Mouse (Mus musculus): ENCODE results near the gene Cd68. TPM values are rescaled to one million over a fixed set of nuclear protein-coding genes. Genes with fewer than 3 reads are reported as not detected.
A peak's percentile ranks its signal among the peaks of the same experiment; 100 is the strongest.

The Cd68 gene
- total RNA-seq, 2 experiments from 2014 or later: 4.0 to 6.0 TPM

DNA sequence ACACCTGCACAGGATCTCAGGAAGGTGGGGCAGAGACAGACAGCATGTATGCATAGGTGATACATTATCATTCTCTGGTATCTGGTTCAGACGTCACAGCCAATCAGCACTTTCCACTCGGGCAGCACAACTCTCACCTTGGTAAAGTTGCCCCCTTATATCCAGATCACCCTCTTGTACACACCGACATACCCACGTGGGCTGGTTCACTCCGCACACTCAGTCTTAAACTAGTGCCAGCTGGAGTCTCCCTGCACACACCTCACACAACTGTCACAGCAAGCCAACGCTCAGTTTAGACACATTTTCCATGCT lies 29.1 kb upstream of the Cd68 start:
- no peak for DNase-seq

DNA sequence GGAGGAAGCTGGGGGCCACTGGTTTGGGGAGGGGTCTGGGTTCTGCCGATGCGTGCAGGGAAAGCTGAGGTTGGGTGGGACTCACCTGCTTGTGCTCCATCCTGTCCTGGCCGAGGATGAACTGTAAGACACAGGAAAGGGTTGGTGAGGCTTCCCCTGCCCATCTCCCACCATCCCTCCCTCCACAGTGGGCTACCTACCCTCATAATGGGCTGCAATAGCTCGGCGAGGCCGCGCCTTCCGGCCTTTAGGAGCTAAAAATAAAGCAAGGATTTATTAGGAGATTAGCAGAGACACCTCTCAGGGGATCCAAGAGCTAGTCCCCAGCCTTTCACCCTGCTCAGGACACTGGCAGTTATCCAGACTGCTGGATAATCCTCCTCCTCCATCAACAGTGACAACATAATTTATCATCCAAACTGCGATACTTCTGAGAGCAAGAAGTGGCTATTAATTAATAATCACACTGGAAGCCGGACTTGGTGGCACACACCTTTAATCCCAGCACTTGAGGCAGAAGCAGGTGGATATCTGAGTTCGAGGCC lies 27.5 kb upstream of the Cd68 start:
- no peak for DNase-seq

DNA sequence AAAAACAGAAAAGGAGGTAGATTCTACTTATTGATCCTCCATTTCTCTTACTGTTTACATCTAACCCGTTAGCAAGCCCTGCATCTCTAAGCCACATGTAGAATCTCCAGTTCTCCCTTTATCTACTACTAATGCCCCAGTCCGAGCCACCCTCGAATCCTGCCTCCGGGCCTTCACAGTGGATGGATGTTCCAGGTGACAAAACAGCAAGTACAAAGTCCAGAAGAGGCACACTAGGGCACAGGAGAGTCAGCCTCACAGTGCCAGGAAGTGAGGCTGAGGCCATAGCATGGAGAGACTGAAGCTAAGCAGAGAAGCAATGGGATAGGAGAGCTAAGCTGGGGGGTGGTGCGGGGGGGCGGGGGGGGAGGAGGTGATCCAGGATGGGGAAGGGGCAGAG lies 26.9 kb upstream of the Cd68 start:
- DNase-seq: no peak

DNA sequence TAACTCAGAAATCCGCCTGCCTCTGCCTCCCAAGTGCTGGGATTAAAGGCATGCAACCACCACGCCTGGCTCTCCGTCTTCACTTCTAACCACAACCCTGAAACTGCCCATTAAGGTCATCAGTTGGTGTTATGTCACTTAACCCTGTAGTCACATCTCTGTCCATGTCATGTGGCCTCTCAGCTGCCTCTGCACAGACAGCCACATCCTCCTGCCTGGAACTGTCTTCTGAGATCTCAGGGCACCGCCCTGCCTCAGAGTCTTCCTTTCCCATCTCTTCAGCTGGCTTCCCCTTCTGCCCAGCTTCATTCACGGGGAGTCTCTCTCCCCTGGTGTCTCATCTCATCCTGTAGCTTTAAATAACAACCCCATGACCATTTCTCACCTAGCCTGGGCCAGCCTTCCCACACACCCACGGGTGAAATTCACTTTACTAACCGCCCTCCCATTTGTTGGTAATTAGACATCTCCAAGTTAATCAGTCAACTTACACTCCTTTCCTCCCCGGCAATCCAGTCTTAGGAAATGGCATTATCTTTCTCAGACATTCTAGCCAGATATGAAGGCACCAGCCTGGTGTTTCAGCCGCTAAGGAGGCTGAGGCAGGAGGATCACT lies 26.4 kb upstream of the Cd68 start:
- no peak for DNase-seq

DNA sequence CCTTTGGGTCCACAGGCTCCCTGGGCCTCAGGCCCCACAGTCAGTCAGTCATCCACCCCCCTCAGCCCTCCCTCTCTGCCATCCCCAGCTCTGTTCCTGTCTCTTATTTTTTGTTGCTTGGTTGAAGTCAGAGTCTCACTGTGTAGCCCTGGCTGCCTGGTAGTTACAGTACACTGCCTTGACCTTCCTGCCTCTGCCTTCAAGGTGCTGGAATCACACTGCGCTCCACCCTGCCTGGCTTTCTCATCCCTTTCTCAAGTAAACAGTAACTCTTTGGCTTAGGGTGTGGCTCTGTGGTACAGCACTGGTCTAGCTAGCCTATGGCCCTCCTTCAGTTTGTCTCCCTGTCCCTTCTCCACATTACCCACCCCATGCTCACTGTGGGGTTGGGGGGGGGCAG lies 23.9 kb upstream of the Cd68 start:
- DNase-seq: no peak

DNA sequence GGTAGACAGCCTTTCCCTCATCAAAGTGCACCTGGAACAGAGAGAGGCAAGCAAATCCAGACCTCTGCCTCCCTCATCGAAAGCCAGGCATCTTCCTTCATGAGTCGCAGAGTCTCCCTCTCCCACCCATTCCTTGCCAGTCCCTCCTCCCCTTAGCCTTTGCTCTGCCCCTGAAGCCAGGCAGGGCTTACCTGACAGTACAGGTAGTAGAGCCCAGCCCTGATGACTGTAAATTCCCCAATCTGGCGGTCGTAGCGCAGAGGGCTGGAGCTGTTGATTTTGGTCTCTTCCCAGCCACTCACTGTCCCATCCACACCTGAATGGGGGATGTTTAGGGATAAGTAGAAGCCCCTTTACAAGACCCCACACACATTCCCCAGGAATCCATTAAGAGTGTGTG lies 21.1 kb upstream of the Cd68 start:
- no peak for DNase-seq

DNA sequence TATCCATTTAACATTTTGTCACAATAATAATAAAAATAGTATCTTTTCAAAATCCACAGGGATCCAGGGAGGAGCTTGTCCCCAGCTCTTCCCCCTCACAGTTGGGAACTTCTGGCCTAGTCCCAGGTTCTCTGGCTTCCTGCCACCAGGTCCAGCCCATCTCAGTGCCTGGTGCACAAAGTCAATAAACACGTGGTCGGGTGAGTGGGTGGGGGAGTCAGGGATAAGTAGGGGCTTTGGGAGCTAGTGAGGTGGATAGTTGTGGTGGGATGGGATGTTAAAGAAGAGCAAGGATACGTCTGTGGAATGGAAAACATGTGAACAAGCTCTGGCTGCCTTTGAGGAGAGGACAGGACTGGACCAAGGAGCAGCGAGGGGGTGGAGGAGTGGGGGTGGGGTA lies 20.4 kb upstream of the Cd68 start:
- peak; percentile 90 for DNase-seq

DNA sequence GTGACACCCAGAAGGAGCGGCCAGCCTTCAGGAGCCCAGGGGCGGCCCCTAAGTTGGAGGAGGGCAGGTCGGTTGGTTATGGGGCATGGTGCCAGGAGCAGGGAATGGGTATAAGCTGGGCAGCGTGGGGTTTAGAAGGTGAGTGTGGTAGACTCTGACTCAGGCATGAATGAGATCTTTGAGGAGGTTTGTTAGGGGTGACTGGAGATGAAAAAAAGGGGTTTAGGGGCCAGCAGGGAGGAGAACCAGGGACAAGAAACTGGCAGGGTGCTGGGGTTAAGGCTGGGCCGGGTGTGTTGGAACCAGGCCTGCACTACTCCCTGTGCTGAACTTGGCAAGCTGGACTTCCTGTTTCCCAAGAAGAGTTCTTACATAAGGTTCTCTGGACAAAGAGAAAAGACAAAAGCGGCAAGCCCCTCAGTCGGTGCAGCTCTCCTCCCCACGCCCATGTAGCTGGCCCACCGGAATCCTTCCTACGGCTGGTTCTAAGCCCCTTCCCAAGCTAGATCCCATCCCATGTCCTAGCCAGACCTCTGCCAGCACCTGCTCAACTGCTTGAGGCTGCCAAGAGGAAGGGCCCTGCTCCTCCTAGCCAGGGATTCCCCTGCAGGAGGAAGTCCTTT lies 19.7 kb upstream of the Cd68 start, which contains the start of gene Tnfsf13:
Gene Tnfsf13 (minus strand): TSS at position 259 of the 623 bp plus-strand sequence.
- DNase-seq: peak; percentile 77

DNA sequence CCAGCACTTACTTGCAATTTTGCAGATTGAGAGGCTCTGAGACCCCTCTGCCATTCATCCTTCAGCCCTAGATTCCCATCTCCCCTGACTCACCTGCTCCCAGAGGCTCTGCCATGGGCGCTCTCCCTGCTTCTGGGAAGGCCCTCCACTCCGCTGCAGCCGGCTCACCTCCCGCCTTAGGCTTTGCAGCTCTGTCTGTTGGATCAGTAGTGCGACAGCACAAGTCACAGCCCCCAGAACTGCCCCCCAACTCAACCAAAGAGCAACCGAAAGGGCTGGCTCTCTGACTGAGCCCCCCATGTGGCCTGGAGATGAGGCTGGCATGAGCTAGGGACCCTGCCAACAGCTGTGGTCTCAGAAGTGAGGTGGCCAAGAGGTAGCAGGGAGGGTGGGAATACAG lies 19.0 kb upstream of the Cd68 start:
- no peak for DNase-seq

DNA sequence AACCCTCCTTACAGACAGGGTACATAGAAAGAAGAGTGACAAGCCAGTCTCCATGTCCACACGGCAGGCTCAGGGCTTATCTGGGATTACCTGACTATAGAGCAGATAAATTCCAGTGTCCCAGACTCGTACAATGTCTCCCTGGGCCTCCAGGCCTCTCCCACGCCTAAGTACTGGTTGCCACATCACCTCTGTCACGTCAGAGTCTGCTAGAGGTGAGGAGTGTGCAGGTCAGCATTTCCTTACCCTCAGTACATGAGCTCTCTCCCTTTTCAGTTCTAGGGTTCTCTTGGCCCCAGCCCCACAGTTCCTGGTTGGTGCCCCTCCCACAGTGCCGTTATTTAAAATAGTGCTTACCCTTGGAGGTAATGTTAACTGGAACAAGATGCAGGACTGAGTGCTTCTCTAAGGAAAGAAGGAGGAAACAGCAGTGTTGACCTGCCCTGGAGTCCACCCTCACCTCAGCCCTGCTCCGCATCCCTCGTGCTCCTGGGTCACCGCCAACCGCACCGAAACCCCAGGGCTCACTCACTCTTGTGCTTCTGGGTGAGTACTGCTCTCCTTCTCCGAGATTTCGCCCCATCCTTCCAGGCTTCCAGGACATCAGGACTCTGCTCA lies 18.3 kb upstream of the Cd68 start:
- DNase-seq: peak; percentile 27

DNA sequence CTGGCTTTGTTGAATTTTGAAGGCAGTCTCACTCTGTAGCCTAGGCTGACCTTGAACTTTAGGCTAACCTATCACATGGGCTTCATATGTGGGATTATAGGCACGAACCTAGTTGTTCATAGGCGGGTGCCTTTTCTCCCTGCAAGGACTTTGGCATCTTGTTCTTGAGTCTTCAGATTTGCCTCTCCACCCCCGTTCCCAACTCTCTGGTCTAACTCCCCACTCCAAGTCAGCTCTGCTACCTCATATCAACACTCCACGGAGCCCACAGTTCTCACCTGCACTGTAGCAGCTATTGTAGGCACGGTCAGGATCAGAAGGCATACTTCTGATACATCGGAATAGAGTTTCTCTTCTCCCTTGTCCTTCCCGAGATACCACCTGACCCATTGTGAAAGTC lies 17.6 kb upstream of the Cd68 start:
- DNase-seq: no peak

DNA sequence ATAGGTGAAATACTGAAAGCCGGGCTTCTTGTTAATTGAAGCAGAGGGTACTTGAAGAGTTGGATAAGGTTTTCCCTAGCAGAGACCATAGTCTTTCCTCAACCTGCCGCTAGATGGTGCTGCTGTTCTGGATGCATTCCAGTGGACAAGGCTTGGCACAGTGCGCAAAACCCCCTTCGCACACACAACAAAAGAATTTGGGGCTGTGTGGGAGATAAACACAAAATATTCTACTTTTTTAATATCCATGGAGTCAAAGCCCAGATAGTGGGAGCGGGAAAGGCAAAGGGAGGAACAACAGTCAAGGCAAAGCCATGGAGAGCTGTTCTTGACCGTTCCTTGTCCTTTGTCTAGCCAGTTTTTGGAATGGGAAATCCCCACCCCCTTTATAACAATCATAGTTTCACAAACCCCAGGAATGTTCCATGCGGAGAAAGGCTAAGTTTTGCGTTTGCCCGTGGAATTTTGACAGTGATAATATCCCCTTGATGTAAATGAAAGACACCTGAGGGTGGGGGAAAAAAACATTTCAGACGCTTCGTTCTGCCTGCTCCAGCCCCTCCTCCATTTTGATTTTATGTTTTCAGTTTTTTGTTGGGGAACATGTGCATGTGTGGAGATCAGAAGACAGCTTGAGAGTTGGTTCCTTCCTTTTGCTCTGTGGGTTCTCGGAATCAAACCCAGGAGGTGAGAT lies 17.0 kb upstream of the Cd68 start:
- peak; percentile 96 for DNase-seq

DNA sequence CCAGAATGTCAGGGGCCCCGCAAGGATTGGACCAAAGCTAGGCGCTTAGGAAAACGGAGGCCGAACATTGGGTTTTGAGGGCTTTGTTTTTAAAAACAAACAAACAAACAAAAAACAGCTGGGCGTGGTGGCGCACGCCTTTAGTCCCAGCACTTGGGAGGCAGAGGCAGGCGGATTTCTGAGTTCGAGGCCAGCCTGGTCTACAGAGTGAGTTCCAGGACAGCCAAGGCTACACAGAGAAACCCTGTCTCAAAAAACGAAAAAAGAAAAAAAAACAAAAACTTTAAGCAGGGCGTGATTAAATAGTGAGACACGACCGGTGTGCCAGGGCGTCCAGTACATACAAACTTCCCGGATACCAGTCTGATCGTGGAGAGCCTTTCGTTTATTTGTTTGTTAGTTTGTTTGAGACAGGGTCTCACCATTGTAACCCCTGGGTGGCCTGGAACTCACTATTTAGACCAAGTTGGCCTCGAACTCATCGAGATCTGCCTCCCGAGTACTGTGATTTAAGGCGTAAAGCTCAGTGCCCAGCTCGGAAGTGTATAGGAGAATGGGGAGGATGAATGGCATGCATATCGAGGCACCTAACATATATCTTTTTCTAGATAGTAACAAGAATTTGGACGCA lies 16.4 kb upstream of the Cd68 start:
- DNase-seq: peak; percentile 22

DNA sequence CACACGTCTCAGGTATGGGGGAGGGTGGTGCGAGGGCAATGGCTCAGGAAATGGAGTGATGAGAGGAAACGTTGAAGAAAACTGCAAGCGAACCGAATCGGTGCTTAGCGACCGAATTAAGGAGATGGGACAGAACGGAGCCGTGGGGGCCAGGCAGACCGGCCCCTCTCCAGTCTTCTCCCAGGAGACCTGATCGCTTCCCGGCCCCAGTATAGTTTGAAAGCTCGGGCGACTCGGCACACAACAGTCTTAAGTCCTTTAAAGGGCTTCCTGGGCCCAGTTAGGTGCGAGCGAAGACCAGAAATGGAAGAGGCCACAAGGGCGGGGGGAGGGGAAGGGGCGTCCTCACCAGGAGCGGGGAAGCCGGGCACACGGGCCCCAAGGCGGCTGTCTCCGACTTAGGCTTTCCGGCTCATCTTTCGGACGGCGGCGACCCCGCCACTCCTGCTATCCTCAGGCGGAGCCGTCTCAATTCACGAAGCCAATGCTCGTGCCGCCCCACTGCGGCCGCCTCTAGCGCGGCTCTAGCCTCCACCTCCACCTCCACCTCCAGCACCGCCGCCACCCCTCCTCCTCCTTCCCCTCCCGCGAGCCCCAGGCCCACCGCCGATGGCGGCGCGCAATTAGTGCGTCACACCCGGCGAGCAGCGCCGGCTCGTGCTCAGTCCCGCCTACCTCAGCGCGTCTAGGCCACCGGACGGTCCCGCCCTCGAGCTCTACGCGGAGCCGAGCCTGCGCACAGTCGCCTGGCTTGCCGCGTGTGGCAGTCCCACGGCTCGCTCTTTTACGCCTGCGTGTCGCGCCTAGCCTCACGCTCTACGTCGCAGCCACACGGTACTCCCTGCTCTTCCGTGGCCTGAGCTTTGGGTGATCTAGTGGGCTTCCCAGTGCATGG lies 15.6 kb upstream of the Cd68 start, which contains the start of gene Senp3:
Gene Senp3 (minus strand): TSS at position 771 of the 895 bp plus-strand sequence.
- peak; percentile 97 for DNase-seq

DNA sequence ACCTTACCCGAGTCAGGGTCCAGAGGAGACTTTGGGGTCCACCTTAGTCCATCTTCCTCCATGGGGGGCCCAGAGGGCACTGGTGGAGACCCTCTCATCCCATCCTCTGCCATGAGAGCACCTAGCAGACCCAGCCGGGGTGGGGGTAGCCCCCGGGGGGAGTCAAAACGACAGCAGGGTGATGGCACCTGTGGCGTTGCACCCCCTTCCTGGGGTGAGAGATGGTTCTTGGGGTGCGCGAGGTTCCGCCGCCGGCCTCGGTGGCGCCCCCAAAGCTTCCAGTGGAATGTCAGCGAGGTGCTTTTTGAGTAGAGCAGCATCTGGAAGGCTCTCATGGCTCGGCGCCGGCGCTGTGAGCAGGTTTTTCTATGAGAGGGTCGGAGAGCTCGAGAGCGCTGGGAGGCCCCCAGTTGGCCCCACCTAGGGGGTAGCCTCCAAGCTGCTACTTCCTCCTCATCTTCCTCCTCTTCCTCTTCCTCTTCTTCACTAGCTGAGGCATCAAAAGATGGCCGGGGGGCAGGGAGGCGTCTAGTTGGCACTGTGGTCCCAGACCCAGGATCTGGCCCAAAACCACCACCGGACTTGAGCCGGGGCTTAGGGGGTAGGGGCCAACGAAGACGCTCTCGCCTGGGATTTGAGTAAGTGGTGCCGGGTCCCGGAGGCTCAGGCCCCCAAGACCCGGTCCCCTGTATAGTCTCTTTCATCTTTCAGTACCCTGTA lies 14.3 kb upstream of the Cd68 start:
- DNase-seq: no peak

DNA sequence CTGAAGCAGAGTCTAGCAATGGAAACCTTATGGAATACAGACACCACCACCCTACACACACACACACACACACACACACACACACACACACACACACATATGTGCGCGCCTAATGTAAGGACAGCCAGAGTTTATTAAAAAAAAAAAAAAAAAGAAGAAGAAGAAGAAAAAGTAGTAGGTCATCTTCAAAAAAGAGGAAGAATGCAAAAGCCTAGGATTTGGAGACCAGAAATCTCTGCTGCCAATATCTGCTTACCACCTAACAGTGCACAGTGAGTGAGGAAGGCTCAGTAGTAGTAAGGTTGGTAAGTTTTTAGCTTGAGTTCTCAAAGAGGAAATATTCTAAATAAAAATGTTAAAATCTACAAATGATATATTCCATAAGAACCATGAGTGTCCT lies 13.2 kb upstream of the Cd68 start:
- no peak for DNase-seq

DNA sequence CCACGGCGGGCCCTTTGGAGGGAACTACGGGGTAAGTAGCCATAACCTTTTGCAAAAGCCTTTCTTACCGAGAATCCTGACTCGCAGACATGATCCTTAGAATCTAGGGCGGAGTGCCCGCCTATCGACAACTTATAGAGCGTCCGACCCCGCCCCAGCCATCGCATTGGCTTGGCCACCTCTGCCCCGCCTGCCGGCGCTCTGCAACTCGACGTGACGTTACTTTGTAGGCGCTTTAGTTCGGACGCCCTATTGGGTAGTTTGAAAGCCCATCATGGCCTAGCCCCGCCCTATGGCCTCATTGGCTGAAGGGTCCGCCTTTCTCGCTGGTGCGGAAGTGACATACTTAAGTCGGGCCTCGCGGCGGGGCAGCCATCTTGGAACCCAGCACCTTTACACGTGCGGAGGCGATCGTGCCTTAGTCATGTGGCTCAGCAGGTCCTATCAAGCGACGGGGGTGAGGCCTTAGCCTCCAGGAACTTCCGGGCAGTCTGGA lies 6.3 kb upstream of the Cd68 start, which contains the start of gene Eif4a1:
Gene Eif4a1 (minus strand): TSS at position 213 of the 496 bp plus-strand sequence.
- DNase-seq: peak; percentile 100

DNA sequence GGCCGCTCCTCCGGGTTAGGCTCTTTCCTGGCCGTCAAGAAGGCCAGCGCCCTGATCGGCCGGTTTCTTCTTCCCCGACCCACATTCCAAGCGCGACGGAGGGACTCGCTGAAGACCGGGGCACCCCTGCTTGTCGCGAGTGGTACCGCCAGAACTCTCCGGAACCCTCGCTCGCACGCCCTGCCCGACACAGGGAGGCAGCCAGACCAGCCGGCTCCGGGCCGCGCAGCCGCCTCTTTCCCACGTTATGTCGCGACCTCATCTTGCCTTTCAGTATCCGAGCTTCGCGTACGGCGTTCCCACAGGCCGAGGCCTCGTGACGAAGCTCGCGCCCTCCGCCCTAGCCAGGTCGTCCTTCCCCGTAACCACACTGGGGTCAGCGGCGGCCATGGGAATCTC lies 5.8 kb upstream of the Cd68 start:
- DNase-seq: no peak

DNA sequence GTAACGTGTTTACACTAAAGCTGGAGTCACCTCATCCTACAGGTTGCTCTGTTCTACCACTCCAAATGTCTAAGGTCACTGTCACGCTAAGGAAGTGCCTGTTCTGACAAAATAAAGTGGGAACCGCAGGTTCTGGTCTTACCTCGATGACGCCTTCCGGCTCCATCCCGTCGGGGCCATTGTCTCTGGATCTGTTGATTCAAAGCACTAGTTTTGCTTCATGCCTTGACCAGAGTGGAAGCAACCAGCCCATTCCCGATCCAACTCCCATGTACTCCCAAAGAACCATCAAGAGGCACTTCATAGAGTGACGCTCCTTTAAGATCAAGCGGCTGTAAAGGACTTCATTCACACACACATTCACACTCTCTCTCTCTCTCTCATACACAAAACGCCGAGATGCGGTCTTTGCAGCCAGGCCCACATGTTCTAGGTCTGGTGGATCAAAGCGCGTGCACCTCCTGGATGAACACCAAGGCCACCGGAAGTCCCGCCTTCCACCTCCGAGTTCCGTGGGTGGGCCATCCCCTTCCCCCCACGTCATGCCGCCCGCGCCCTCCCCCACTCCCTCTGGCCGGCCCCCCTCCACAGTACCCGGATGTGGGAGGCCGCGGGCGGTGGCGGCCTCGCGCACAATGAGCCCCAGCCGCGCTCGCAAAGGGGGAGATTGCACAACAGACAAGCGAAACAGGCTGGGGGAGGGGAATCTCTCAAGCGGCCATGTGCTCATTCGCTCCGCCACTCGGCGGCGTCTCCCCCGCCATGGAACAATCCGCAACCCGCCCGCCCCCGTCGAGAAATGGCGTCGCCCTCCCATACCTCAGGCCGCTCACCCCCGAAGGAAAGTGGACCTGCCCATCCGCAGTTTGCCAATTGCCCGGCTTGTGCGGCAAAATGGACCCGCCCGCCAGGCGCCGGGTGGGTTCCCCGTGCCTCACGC lies 5.1 kb upstream of the Cd68 start:
- DNase-seq: peak; percentile 97

DNA sequence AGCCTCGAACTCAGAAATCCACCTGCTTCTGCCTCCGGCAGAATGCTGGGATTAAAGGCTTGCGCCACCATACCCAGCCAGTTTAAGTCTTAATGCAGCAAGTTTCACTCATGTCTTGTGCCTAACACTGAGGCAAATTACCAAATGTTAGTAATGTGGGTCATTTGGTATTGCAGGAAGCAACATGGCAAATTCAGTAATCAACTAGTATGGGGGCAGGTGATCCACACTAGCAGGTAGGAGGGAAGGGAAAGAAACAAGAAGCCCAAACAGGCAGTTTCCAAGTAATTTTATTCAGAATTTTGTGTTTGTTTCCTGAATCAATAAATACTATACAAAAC lies 682 bp upstream of the Cd68 start:
- DNase-seq: no peak
